In genomic region chr3:89715967-89716256, GRCm38 (mm10) we compare ENCODE assay signal across 7 mouse cellular contexts. TPM values are rescaled to one million over a fixed set of nuclear protein-coding genes. Genes with fewer than 3 reads are reported as not detected.
A peak's percentile ranks its signal among the peaks of the same experiment; 100 is the strongest.
DNase-seq lines count a peak whose midpoint lies in the region; ATAC-seq and TF ChIP-seq lines count a peak whose summit lies in the region.

No protein-coding gene starts in this region.

- DNase-seq in lung, embryonic 14.5 days: no peak
- DNase-seq in lung, adult 18-20 months: no peak
- no peak for DNase-seq in limb, embryonic 11.5 days (ENCODE audit: low spot score)
- DNase-seq in ovary, adult 18-20 months (ENCODE audit: low spot score): no peak
- no peak for DNase-seq in left cerebral cortex, postnatal 4 days

- TF ChIP-seq CTCF in lung, embryonic 14.5 days (IDR thresholded peaks at IDR 0.05; ENCODE audit: low read depth): no peak

- H3K4me2 ChIP-seq in lung, embryonic 14.5 days: peak overlapping the region; percentile 92
- H3K4me2 ChIP-seq in forebrain, embryonic 12.5 days: peak overlapping the region; percentile 89
- H3K4me2 ChIP-seq in limb, embryonic 11.5 days (ENCODE audit: low read depth, severe bottlenecking): peak overlapping the region; percentile 77
- peak overlapping the region; percentile 92 for H3K4me2 ChIP-seq in stomach, embryonic 14.5 days (replicated peaks; ENCODE audit: low read depth, low read length)

- H3K36me3 ChIP-seq in lung, embryonic 14.5 days (ENCODE audit: insufficient read depth): no peaks in the 10 kb centered on the region
- peaks cover 3% of the 10 kb centered on the region; the same call in 1 of the 2 replicates for H3K36me3 ChIP-seq in forebrain, embryonic 12.5 days (replicated peaks)
- no peaks in the 10 kb centered on the region for H3K36me3 ChIP-seq in limb, embryonic 11.5 days (ENCODE audit: control insufficient read depth, insufficient read depth, low read length)
- no peaks in the 10 kb centered on the region for H3K36me3 ChIP-seq in stomach, embryonic 14.5 days (ENCODE audit: control insufficient read depth, insufficient read depth, low read length)

- H3K27ac ChIP-seq in lung, embryonic 14.5 days (ENCODE audit: low read depth): no peak overlapping the region
- no peak overlapping the region for H3K27ac ChIP-seq in forebrain, embryonic 12.5 days
- no peak overlapping the region for H3K27ac ChIP-seq in limb, embryonic 11.5 days (replicated peaks; ENCODE audit: low read depth, low read length)
- H3K27ac ChIP-seq in stomach, embryonic 14.5 days (ENCODE audit: low read length): no peak overlapping the region

- no peak for ATAC-seq in lung, embryonic 14.5 days (ENCODE audit: insufficient read depth)
- ATAC-seq in forebrain, embryonic 12.5 days (ENCODE audit: low FRiP score): no peak
- ATAC-seq in limb, embryonic 11.5 days (ENCODE audit: insufficient number of reproducible peaks, low FRiP score, low TSS enrichment, low read depth): no peak
- no peak for ATAC-seq in stomach, embryonic 14.5 days (ENCODE audit: insufficient number of reproducible peaks, insufficient read depth, low FRiP score, low read depth)

- H3K27me3 ChIP-seq in lung, embryonic 14.5 days (ENCODE audit: insufficient read depth, low read length): no peaks in the 10 kb centered on the region
- H3K27me3 ChIP-seq in forebrain, embryonic 12.5 days: peaks cover 8% of the 10 kb centered on the region; the same call in 1 of the 2 replicates
- no peaks in the 10 kb centered on the region for H3K27me3 ChIP-seq in limb, embryonic 11.5 days (ENCODE audit: control insufficient read depth, insufficient read depth, low read length)
- H3K27me3 ChIP-seq in stomach, embryonic 14.5 days (ENCODE audit: control insufficient read depth, insufficient read depth, low read length): no peaks in the 10 kb centered on the region

- no peaks in the 10 kb centered on the region for H3K9me3 ChIP-seq in lung, embryonic 14.5 days (ENCODE audit: low read depth, low read length)
- H3K9me3 ChIP-seq in forebrain, embryonic 12.5 days: no peaks in the 10 kb centered on the region
- no peaks in the 10 kb centered on the region for H3K9me3 ChIP-seq in limb, embryonic 11.5 days (ENCODE audit: control insufficient read depth, low read length)
- no peaks in the 10 kb centered on the region for H3K9me3 ChIP-seq in stomach, embryonic 14.5 days (ENCODE audit: control insufficient read depth, low read depth, low read length)

- H3K4me3 ChIP-seq in lung, embryonic 14.5 days (ENCODE audit: low read depth, low read length): peak overlapping the region; percentile 93
- H3K4me3 ChIP-seq in forebrain, embryonic 12.5 days (replicated peaks): peak overlapping the region; percentile 82
- peak overlapping the region; percentile 90 for H3K4me3 ChIP-seq in limb, embryonic 11.5 days (ENCODE audit: low read depth, low read length)
- H3K4me3 ChIP-seq in stomach, embryonic 14.5 days (ENCODE audit: low read depth, low read length): peak overlapping the region; percentile 91

- H3K9ac ChIP-seq in lung, embryonic 14.5 days: peak overlapping the region; percentile 88
- H3K9ac ChIP-seq in forebrain, embryonic 12.5 days: peak overlapping the region; percentile 88
- peak overlapping the region; percentile 88; the same call in 1 of the 2 replicates for H3K9ac ChIP-seq in limb, embryonic 11.5 days (ENCODE audit: low read length)
- no peak overlapping the region for H3K9ac ChIP-seq in stomach, embryonic 14.5 days (replicated peaks; ENCODE audit: low read depth, low read length)

- intact Hi-C loops in left cerebral cortex, postnatal 4 days (cut with DNase I): no loop called here

- WGBS in lung, embryonic 14.5 days: 39% methylated on average over 6 of the region's 6 CpGs
- 59% methylated on average over 6 of the region's 6 CpGs for WGBS in forebrain, embryonic 12.5 days
- WGBS in limb, embryonic 11.5 days: 69% methylated on average over 6 of the region's 6 CpGs
- whole genome bisulfite sequencing in stomach, embryonic 14.5 days: 57% methylated on average over 6 of the region's 6 CpGs

- H3K4me1 ChIP-seq in lung, embryonic 14.5 days (ENCODE audit: insufficient read depth): no peaks in the 10 kb centered on the region
- peaks cover 11% of the 10 kb centered on the region for H3K4me1 ChIP-seq in forebrain, embryonic 12.5 days
- H3K4me1 ChIP-seq in limb, embryonic 11.5 days (ENCODE audit: control insufficient read depth, insufficient read depth, low read length): peaks cover 5% of the 10 kb centered on the region; the same call in 1 of the 2 replicates
- peaks cover 11% of the 10 kb centered on the region; the same call in 1 of the 2 replicates for H3K4me1 ChIP-seq in stomach, embryonic 14.5 days (ENCODE audit: control insufficient read depth, insufficient read depth, low read length)

RNA-seq across cellular contexts. Expression of gene Adar, which starts 1.1 kb away (rescaled TPM):
- polyA plus RNA-seq in lung, embryonic 14.5 days (2014; fragmentation: Nextera tagmentation; extraction: Ambion mirVana): 12.4 and 12.8 TPM in 2 replicates
- 22.1 and 28.5 TPM in 2 replicates for polyA plus RNA-seq in forebrain, embryonic 12.5 days (2016; fragmentation: Nextera tagmentation; extraction: Ambion mirVana)
- 15.8 and 18.6 TPM in 2 replicates for polyA plus RNA-seq in limb, embryonic 11.5 days (2014; fragmentation: Nextera tagmentation; extraction: Ambion mirVana)
- 15.3 and 16.6 TPM in 2 replicates for polyA plus RNA-seq in stomach, embryonic 14.5 days (2014; fragmentation: Nextera tagmentation; extraction: Ambion mirVana)
- total RNA-seq in left cerebral cortex, postnatal 4 days (2021): 100 to 1,000 TPM; 102 to 106 TPM

RNA-seq across cellular contexts. Expression of gene Chrnb2, which starts 48.5 kb away (rescaled TPM):
- polyA plus RNA-seq in lung, embryonic 14.5 days (2014; fragmentation: Nextera tagmentation; extraction: Ambion mirVana): 0.47 and 0.63 TPM in 2 replicates
- 18.9 and 21.3 TPM in 2 replicates for polyA plus RNA-seq in forebrain, embryonic 12.5 days (2016; fragmentation: Nextera tagmentation; extraction: Ambion mirVana)
- 0.23 and 0.77 TPM in 2 replicates for polyA plus RNA-seq in limb, embryonic 11.5 days (2014; fragmentation: Nextera tagmentation; extraction: Ambion mirVana)
- 1.9 and 2.5 TPM in 2 replicates for polyA plus RNA-seq in stomach, embryonic 14.5 days (2014; fragmentation: Nextera tagmentation; extraction: Ambion mirVana)
- 10 to 100 TPM; 28.4 to 29.2 TPM for total RNA-seq in left cerebral cortex, postnatal 4 days (2021)

RNA-seq across cellular contexts. Expression of gene Ube2q1, which starts 57.5 kb away (rescaled TPM):
- 21.7 and 22.8 TPM in 2 replicates for polyA plus RNA-seq in lung, embryonic 14.5 days (2014; fragmentation: Nextera tagmentation; extraction: Ambion mirVana)
- 17.4 and 19.3 TPM in 2 replicates for polyA plus RNA-seq in forebrain, embryonic 12.5 days (2016; fragmentation: Nextera tagmentation; extraction: Ambion mirVana)
- 23.5 and 24.5 TPM in 2 replicates for polyA plus RNA-seq in limb, embryonic 11.5 days (2014; fragmentation: Nextera tagmentation; extraction: Ambion mirVana)
- 21.8 and 22.0 TPM in 2 replicates for polyA plus RNA-seq in stomach, embryonic 14.5 days (2014; fragmentation: Nextera tagmentation; extraction: Ambion mirVana)
- 10 to 100 TPM; 74.5 to 79.3 TPM for total RNA-seq in left cerebral cortex, postnatal 4 days (2021)
